Mouse (Mus musculus): ENCODE data around the gene Stt3b.

The Stt3b gene

DNA sequence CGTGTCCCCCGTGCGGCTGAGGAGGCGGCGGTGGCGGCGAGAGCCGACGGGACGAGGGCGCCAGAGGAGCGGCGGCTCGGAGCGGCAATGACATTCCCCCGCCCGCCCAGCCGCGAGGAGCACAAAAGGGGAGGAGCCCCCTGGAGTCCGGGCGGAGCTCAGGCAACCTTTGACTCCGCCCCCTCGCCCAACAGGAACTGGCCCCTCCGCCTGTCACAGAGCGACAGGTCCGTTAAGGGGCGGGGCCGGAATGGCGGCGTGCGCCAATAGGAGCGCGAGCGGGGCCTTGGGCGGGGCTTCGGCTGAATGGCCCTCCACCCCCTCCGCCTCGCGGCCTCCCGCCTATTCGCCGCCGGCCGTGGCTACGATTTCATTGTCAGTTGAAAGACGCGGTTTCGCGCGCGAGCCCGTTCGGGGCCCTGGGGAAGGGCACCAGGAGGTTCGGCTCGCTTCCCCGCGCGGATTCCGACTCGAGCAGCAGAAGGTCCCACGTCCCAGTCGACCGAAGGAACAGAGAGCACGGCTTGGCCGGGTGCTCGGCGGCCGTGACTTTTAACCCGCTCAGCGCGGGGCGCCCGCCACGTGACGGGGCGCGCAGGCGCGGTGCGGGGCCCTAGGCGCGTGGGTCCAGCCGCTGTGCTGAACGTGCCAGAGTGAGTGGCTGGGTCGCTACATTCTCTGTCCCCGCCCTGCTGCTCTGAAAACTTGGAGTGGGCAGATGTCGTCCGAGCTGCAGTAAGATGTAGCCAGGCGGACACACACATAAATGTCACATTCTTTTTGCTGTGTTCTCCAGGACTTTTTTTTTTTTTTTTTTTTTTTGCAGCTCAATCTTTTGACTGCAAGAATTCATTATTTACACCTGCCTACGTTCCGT, at the start of gene Stt3b:
Stt3b (minus strand) TSS at position 76 of the 877 bp plus-strand sequence.
- peak; percentile 99 for DNase-seq

DNA sequence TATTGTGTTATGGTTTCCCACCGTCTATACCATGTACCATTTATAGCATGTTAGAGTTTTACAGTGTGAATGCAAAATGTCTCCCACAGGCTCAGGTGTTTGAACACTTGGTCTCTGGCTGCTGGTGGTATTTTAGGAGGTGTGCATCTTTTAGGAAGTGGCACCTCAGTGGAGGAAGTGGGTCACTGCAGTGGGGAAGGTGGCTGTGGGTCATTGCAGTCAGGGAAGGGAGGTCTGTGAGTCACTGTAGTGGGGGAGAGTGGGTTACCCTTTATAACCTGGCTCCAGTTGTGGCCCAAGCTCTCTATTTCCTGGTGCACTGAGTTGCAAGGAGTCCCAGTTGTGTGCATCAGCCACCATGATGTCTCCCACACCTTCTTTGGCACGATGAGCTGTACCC, 48.2 kb upstream of the Stt3b start:
- DNase-seq: no peak

DNA sequence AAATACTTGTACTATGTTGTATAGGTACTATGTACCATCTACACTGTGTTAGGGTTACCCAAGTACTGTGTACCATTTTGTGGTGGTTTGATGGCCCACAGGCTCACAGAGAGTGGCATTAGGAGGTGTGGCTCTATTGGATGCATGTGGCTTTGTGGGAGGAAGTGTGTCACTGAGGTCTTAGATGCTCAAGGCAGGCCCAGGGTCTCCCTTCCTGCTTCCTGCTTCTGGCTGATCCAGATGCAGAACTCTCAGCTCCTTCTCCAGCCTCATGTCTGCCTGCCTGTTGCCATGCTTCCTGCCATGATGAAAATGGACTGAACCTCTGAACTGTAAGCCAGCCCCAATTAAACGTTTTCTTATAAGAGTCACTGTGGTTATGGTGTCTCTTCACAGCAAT, 47.8 kb upstream of the Stt3b start:
- no peak for DNase-seq

DNA sequence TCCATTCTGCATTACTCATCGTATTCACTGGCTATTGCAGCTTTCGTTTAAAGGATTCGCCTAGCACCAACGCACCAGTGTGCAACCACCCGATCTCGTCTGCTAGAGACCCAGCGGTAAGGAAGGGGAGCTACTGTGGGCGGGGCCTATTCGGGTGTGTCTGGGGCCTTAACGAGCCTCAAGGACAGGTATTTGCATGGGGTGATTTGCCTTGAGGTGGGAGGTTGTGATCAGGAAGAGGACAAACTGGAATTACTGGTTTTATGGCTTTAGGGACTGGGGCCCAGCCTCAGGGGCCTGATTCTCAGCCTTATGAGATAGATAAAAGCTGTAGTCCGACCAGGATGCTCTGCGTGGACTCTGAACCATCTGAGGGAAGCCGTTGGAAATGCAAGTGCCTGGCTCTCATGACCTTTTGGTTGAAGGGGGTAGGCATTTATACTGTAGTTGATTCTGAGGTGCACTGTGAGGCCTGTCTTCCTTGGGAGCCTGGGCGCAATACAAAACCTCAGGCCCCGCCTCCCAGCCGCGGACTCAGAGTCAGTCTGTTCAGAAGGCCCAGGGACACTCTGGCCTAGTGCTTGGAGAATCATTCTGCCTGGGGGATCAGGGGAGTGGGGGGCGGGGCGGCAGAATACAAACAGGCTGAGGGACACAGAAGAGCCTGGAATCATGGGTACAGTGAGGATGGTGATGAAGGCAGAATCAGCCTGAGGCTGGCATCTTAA, 46.7 kb upstream of the Stt3b start:
- no peak for DNase-seq

DNA sequence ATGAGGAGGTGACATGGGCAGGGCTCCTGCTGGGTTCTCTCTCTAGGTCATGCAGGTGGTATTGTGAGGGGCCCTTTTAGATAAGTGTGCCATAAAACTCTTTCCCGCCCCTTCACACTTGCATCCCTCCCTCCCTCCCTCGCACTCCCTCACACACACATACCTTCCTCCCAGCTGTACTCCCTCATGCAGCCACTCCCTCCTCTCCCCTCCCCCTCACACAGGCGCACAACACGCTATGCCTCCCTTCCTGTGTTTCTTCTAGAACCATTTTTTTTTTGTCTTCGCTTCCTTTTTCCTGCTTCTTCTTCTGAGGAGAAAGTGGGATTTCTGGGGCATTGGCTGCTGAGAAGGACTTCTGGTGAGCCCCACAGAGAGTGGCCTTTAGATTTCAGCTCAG, 45.8 kb upstream of the Stt3b start:
- no peak for DNase-seq

DNA sequence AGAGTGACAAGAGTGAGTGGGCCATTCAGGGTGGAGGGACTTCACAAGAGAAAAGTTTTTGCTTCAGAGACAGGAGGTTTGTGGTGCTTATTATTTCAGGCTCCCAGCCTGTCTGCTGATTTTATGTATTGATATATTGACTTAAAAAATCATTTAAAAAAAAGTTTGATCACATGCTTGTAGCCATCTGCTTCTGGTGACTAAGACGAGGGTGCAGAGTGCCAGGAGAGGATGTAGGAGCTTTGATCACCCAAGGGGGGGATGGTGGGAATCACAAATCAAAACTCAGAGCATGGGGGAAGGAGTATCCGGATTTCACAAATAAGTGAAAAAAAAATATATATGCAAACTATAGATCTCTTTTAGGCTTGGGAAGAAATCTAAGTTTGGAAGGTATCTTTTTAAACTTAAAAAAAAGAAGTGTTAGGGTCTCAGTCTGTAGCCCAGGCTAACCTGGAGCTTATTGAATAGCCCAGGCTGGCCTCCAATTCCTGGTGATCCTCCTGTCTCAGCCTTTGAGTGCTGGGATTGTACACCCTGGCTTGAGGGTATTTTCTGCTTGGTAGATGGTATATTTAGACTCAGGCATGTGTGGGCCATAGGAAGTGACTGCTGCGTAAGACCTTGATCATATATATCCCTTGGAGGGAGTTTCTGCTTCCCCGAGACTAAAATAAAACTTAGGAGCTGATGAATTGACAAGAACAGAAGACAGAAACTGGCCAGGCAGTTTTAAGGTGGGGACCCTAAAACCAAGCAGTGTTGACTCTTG, 39.7 kb upstream of the Stt3b start:
- DNase-seq: no peak

DNA sequence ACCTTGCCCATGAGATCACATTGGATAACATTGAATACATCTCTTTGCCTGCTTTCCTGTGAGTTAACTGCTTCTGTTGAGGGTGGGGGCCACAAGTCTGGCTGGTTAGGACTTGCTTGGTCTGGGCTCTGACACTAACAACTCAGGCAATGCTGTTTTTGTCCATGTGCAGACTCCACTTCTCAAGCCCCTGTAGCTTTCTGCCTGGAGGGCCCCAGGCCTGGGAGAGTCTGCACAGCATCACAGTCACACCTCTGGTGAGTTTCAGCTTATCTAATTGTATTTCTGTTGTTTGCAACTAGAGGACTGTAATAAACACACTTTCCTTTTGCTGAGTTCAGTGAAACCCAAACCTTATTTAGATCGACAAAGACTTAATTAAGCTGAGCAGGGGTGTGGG, 38.9 kb upstream of the Stt3b start:
- no peak for DNase-seq

DNA sequence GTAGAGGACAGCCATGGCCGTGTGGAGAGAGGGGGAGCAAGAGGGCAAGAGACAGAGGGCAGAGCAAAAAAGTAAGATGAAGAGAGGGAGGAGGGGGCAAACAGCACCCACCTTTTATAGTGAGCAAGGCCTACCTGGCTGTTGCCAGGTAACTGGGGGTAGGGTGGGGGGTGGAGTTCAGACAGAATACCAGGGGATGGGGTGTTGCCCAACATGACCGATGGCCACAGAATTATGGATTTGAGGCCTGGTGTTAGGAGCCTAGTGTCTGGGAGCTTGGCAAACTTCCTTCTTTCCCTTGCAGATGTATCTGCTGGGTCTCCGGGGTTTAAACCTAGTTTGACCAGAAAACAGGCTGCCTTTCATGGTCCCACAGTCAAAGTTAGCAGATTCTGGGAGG, 34.7 kb upstream of the Stt3b start:
- DNase-seq: no peak

DNA sequence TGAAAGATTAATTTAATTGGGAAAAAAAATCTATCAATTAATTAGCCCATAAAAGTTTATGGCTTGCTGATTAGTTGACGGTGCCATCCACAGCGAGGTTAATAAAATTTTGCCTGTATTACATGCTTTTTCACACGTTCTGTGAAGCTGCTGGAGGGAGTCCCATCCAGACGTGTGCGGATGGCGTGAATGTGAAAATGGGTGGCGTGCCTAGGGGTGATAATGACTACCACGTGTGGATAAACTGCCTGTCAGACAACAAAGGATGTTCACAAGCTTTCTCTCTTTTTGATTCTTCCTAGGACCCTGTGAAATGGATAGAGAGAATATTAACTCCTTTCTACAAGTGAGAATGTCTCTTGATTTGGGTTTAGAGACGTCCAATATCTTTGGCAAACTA, 31.4 kb upstream of the Stt3b start:
- no peak for DNase-seq

DNA sequence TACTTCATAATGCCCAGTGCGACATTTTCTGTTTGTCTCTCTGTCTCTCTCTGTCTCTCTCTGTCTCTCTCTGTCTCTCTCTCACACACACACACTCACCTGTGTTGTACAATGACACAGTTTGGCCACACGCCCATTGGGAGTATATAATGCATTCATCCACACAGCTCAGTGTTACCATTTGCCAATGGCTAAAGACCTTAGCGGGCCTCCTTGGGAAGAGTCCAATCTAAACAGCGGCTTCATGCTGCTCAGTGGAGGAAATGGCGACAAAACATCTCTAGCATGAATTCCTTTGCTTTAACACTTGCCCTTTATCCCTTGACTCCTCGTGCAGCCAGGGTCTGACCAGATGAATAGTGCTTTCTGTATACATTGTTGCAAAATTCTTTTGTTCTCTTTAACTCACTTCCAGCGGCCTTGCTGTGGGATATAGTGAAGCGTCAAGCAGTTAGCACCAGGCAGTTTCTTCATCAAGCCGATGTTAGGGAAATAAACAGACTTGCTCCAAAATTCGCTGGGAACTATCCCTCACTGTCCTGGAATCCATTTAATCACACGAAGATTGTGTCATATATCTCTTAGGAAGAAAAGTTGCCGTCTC, 30.1 kb upstream of the Stt3b start:
- DNase-seq: no peak

DNA sequence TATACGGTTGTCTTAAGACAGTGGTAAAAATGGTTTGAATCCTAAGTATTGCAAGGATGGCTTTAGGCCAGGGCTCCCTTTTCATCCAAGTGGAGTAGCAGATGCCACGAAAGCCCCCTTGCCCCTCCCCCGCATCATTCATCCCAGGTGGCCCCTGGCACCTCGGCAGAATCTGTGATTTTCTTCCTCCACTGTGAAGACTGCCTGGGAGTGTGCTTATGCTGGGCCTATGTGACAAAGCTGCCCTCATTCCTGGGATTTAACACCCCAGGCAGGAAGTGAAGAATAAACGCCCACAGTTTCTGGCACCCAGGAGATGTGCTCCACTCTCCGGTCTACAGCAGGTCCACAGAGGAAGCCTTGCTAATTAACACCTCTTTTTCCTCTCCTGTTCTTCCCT, 28.6 kb upstream of the Stt3b start:
- DNase-seq: peak; percentile 58

DNA sequence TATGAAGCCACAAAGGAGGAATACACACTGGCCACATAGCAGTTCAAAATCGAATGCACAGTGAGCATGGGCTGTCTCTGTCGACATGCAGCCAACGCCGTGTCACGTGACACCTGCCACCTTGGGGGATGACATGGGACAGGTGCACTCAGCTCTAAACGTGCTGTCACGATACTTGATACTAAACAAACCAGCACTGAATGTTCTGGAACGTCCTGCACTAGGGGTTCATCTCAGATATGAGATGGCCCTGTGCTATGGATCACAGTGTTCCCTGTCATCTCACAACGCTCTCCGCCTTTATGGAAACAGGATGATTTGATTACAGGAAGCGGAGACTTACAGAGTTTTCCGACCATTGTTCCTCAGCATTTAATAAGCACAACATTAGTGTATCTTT, 22.8 kb upstream of the Stt3b start:
- DNase-seq: no peak

DNA sequence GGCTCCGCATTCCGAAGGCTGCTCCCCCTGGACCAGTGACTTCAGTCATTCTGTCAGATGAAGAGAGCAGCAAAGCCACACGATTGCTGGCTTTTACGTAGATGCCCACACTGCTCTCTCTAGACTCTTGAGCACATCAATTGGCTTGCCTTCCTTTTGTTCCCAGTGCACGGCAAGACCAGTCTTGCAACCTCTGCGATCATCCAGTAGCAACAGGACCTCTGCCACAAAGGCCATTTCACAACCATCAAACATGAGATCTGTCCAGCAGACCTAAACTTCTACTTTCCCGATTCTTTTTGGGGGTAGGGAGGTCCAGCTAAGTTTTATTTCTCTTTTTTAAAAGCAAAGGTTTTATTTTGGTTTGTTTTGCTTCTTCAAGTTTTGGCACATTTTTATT, 22.1 kb upstream of the Stt3b start:
- no peak for DNase-seq

DNA sequence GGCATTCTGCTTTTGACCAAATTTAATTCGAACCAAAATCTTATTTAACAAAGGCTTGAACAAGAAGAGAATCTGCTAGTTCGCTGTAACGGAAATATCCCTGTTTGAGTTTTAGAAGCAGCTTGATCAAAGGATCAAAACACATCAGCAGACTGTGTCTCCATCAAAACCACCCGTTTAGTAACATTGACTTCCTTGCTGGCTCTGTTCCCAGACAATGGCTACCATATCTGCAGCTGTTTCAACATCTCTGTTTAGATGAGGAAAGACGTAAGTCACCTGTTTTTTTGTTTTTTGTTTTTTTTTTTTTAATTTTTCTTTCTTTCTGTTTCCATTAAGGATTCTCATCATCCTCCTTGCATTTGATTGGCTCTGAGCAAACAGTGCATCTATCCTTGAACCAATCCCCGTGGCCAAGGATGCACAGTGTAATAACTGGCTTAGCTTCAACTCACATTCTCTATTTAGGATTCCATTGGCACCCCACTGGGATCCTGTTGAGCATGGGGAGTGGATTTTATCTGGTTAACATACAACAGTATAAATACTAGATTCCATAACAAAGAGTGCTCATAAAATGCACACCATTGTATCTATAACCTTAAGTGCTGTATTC, 20.7 kb upstream of the Stt3b start:
- DNase-seq: no peak

DNA sequence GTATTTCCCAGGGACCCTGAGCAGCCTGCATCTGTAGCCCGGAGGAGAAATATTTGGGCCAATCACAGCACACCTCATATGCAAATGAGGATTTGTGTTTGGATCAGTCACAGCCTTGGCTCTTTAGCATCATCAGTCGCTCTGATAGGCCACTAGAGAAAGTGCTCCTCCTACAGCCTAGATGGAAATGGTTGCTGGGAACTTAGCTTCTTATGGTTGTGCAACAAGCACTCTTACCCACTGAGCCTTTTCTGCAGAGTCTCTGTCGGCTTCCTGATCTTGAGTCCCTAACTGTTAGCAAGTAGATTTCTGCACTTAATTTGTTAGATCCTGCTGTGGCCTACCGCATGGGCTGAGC, 16.3 kb upstream of the Stt3b start:
- DNase-seq: no peak

DNA sequence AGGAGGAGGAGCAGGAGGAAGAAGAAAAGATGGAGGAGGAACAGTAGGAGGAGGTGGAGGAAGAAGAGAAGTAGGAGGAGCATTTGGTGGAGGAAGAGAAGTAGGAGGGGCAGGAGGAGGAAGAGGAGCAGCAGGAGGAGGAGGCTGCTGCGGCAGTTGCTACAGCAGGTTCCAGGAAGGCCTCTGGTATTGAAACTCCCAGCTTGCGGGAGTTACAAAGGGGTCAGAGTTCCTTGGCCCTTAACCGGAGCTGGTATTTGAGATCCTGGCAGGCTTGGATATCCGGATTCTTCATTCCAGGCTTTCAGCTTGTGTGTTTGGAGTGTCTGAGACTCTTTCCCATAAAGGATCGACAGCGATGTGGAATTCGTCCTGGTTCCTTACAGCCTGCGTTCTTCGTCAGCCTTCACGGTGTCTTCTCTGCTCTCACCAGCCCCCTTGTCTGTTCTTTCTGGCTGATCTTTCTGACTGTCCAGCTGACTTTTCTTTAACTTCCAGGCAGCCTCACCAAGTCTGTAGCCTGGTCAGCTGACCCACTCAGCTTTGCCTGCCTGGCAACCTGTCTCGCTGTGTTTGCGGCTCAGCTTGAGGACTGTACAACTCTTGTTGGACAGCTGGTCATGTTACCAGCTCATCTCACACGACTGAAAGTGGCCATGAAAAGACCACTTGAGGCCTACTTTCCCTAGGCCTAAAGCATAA, 15.8 kb upstream of the Stt3b start:
- no peak for DNase-seq

DNA sequence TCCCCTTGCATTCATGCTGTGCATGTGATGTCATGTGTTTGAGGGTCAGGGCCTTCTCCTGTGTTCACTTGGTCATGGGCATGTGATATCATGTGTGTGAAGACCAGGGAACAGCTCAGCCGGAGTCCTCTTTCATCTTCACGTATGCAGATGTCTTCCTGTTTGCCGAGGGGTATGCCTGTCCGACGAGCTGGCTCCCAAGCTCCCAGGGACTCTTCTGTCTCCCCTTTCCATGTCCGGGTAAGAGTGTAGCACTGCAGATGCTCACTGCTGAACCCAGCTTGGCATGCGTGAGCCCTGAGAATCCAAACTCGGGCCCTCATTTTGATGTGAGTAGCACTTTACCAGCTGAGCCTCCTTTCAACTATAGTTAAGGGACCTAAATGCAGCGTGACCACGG, 13.4 kb upstream of the Stt3b start:
- DNase-seq: no peak

DNA sequence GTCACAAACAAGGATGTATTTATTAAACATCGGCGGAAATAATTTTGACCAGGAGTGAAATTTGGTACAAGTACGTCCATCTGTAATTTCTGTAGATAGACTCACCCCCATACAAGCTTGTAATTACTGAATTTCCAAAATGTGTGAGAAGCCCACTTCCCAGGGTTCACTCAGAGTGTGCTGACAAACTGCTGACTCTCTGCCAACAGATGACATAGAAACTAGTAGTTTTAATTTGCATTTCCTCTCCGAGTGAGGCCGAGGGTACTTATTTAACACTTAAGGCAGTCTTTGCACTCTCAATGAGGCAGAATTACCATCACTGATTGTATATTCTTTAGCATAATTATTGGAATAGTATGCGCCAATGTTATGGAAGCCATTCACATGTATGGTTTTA, 12.2 kb upstream of the Stt3b start:
- no peak for DNase-seq

DNA sequence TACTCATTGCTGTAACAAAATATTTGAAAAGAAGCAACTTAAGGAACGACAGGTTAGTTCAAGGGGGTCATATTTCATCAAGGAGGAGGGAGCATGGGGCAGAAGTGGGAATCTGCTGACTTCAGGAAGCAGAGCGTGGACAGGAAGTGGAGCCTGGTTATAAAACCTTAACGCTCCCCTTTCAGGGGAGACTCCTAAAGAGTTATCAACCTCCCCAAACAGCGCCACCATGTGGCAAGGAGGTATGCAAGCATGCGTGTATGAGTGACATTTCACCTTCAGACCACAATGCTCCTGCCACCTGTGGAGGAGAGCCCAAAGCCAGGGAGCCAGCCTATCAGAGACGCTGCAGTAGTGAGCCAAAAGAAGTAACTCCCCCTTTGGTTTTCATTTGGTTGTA, 10.8 kb upstream of the Stt3b start:
- no peak for DNase-seq

DNA sequence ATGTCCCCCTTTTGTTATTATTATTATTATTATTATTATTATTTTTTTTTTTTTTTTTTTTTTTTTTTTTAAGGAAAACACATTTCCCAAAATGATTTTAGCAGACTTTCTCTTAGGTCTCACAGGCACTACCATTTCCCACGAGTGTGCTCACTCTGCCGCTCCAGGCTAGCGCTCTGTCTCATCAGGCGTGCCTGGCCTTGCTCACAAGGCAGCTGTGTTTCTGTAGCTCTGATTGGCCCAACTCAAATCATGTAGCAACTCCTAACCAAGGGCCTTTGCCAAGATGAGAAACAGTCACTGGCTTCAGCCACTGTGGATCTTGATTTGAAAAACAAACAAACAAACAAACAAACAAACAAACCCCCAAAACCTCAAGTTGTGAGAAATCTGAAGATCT, 9.9 kb upstream of the Stt3b start:
- no peak for DNase-seq

DNA sequence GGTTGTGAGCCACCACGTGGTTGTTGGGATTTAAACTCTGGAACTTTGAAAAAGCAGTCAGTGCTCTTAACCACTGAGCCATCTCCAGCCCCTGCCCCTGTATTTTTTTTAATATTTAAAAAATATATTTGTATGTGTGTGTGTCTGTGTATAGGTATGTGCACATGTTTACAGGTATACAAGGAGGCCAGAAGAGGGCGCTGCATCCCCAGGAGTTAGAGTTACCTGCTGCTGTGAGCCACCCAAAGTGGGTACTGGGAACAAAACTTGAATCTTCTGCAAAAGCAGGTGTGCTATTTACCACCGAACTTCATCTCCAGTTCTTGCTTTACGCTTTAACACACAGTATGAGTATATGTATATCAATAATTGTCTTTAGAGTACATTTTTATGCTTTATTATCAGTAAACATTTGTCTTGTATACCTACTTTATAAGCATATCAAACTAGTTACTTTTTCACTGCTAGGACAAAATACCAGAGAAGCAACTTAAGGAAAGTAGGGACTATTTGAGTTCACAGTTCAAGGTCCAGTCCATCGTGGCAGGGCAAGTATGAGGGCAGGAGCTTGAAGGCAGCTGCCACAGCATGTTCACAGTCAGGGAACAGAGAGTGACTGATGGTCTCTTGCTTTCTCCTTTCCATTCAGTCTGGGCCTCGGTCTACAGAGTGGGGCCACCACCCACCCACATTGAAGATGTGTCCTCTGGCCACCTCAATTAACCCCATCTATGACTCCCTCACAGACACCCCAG, 8.6 kb upstream of the Stt3b start:
- no peak for DNase-seq

DNA sequence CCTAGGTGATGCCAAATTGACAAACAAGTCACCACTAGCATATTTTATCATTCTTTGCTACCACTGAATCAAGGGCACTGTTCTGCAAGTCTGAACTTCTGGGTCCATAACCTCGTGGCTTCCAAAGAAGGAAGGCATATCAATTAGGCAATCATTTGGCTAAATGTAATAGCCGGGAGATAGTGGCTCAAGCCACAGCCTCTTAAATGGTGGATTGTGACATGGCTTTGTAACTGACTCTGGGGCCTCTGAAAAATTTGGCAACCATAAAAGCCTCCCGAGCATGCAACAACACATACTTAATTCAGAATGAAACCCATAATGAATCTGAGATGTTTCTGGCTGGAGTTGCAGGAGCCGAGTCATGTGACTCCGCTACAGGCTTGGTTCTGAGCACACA, 6.8 kb upstream of the Stt3b start:
- no peak for DNase-seq
